16 mouse cellular contexts compared by ENCODE assay signal in genomic region chr13:79053428-79053827, GRCm38 (mm10).
"Had no signal": no experiment of that assay in that cellular context is flagged by ENCODE, and none has a peak within 500 bp of the region (broad histone marks: within the 10 kb centered on the region; RNA-seq: fewer than 3 reads in every experiment).

No protein-coding gene starts in this region.

- H3K36me3 ChIP-seq: neural tube, embryonic 13.5 days; neural tube, embryonic 15.5 days; stomach, embryonic 15.5 days had no signal

- H3K9me3 ChIP-seq: neural tube, embryonic 13.5 days; neural tube, embryonic 15.5 days; stomach, embryonic 15.5 days had no signal

- H3K4me1 ChIP-seq: neural tube, embryonic 13.5 days; neural tube, embryonic 15.5 days; stomach, embryonic 15.5 days had no signal

- H3K27ac ChIP-seq: neural tube, embryonic 13.5 days; neural tube, embryonic 15.5 days; stomach, embryonic 15.5 days; stomach, postnatal 0 days had no signal

- H3K9ac ChIP-seq: neural tube, embryonic 13.5 days; neural tube, embryonic 15.5 days; stomach, embryonic 15.5 days had no signal

- H3K4me3 ChIP-seq: neural tube, embryonic 13.5 days; neural tube, embryonic 15.5 days; stomach, embryonic 15.5 days had no signal

- DNase-seq: retina, postnatal 1 day; right cerebral cortex, adult 18-20 months; right cerebral cortex, postnatal 14 days; right cerebral cortex, postnatal 25 days; right cerebral cortex, postnatal 4 days; spleen, adult 18-20 months; thymus, adult 18-20 months; thymus, adult 2 months; thymus, postnatal 14 days; thymus, postnatal 25 days; thymus, postnatal 36 days; thymus, postnatal 4 days had no signal

- H3K27me3 ChIP-seq: neural tube, embryonic 13.5 days; neural tube, embryonic 15.5 days; stomach, embryonic 15.5 days had no signal

- H3K4me2 ChIP-seq: neural tube, embryonic 13.5 days; neural tube, embryonic 15.5 days; stomach, embryonic 15.5 days had no signal
